Mouse (Mus musculus) left cerebral cortex, postnatal 10 days (tissue): Measurements from ENCODE around the gene Smpdl3b. TPM values are rescaled to one million over a fixed set of nuclear protein-coding genes. Genes with fewer than 3 reads are reported as not detected.
"Not testable (repeated sequence)": the region's sequence is repeated elsewhere in the genome, so short reads cannot be mapped to it uniquely, and the experiment has no call there.

Source experiments
- DNase-seq, 2 experiments: peaks; one replicate each; pipeline ENCODE4 v3.0.0; 2021 to 2022; ENCODE audit warnings: low spot score in 2 of 2, mixed read lengths in 1 of 2; ENCODE audit errors: extremely low spot score in 1 of 2
- intact Hi-C: fragments of 180-260 bp; cut with DNase I; formaldehyde crosslinking; loops from one replicate; pipeline ENCODE4 v1.15.1; 2025
- total RNA-seq, 2 experiments: library from RNA; stranded (reverse); gene quantifications; 2 replicates each; pipeline ENCODE4 v1.2.3; 2021

The Smpdl3b gene
- total RNA-seq = 1 to 10 TPM; 2.0 to 2.2 TPM

DNA sequence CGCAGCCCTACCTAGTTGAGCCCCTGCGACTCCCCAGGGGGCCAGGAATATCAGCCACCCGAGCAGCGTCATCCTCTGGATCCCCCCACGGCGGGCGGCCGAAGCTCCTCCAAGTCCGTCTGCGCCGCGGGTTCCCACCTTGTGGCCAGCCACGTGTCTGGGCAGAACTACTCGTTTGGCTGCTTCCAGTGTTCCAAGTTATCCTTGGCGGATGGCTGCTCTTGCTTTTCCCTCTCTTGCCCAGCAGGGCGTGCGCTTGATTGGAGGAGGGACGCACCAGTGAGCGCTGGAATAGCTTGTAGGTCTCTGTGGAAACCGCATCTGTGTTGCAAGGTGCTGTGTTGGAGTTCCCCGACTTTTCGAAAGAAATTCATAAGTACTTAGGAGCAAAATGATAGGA is at the start of gene Smpdl3b:
TSS of gene Smpdl3b (minus strand) at position 279 of the 400 bp plus-strand sequence.
- intact Hi-C loops = no loop called here
- peak; percentile 71 to 85 for DNase-seq

GRCm38 (mm10) chr4:132806620-132807191 is 49.7 kb upstream of the Smpdl3b start:
- intact Hi-C loops = no loop called here
- no peak for DNase-seq

DNA sequence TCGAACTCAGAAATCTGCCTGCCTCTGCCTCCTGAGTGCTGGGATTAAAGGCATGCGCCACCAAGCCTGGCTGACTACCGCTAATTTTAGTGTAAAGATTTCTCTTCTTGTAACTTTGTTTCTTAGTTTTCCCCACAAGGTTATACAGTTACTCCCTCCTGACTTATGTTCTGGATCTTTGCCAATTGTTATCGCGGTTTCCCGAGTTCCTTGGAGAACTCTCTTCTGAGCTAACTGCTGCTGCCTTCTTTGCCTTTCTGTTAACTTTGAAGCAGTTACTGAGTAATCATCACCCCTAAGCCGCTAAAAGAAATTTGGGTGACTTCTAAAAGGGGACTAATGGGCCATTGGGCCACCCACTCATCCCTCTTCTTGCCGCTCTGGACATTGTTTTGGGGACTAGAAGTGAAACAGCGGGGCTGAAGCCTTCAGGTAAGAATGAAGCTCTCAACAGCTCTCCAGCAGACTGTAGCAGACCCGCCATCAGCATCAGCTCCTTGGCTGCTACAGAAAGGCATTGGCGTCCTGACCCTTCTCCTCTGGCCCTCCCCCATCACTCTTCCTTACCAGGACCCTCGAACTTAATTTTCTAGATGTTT is 48.6 kb upstream of the Smpdl3b start:
- no peak for DNase-seq
- intact Hi-C loops = no loop called here

DNA sequence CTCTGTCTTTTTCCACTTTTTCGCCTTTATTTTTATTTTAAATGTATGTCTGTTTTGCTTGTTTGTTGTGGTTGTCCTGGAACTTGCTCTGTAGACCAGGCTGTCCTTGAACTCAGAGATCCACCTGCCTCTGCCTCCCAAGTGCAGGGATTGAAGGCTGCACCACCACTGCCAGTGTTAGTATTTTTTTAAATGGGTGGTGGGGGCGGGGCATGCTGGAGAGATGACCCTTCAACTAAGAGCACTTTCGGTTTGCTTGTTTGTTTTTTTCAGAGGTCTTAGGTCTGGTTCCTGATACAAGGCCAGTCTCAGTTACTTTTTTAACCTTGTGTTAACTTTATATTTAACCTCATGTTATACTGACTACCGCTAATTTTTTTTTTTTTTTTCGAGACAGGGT is 48.1 kb upstream of the Smpdl3b start:
- DNase-seq = no peak
- intact Hi-C loops = no loop called here

DNA sequence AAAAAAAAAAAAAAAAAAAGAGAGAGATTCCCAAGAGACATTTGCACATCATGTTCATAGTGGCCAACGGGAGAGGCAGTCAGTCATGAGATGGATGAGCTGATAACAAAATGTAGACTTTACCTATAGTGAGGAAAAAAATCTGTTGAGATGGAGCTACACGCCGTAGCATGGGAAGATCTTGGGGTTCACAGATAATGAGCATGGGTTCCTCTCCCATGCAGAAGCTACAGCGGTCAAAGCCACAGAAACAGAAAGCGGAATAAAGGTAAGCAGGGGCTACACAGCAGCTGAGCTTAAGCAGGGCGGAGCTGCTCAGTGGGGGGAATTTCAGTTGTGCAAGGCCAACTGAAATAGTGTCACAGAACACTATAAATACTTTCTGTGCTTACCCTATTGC is 47.3 kb upstream of the Smpdl3b start:
- no peak for DNase-seq
- intact Hi-C loops = no loop called here

GRCm38 (mm10) chr4:132803876-132804275 is 46.8 kb upstream of the Smpdl3b start:
- DNase-seq = no peak
- intact Hi-C loops = no loop called here

- intact Hi-C loops = no loop called here
- no peak for DNase-seq
These were observed 46.2 kb upstream of the Smpdl3b start for GRCm38 (mm10) chr4:132803212-132803611.

DNA sequence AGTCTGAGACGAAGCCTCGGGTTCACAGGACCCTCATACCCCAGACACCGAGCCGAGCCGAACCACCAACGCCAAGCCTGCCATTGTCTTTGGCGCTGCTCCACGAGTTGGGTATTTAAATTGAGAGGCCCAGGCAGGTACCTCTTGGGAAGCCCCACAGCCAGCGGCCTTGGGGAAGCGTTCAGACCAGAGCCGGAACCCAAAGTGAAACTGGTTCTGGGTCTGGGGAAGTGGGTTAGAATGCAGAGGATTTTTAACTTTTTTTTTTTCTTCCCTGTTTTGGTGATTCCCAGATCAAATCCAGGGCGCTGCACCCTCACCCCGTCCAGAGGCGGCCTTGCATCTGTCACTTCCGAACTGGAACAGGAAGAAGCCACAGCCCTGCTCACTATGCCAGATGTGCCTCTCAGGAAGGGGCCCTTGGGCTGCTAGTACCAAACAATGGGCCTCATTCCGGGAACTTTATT is 45.2 kb upstream of the Smpdl3b start:
- peak in 1 of 2 experiments; percentile 31 for DNase-seq
- intact Hi-C loops = no loop called here

GRCm38 (mm10) chr4:132801176-132802077 is 44.4 kb upstream of the Smpdl3b start:
- no peak for DNase-seq
- intact Hi-C loops = no loop called here

- intact Hi-C loops = no loop called here
- DNase-seq = no peak
These were observed 42.8 kb upstream of the Smpdl3b start for GRCm38 (mm10) chr4:132799845-132800244.

- DNase-seq, intact Hi-C loops: not testable (repeated sequence)
These were observed 41.6 kb upstream of the Smpdl3b start for GRCm38 (mm10) chr4:132798666-132799065.

GRCm38 (mm10) chr4:132798028-132798427 is 41.0 kb upstream of the Smpdl3b start:
- DNase-seq = no peak
- intact Hi-C loops = no loop called here

GRCm38 (mm10) chr4:132797461-132797860 is 40.4 kb upstream of the Smpdl3b start:
- intact Hi-C loops = no loop called here
- no peak for DNase-seq

- DNase-seq = peak in 1 of 2 experiments; percentile 86
- intact Hi-C loops = no loop called here
These were observed 39.3 kb upstream of the Smpdl3b start, which contains the start of gene Themis2 for GRCm38 (mm10) chr4:132796196-132796886. TSS of gene Themis2 (minus strand) at chr4:132796387.

GRCm38 (mm10) chr4:132795171-132795570 is 38.1 kb upstream of the Smpdl3b start:
- intact Hi-C loops = no loop called here
- no peak for DNase-seq

GRCm38 (mm10) chr4:132794760-132795159 is 37.7 kb upstream of the Smpdl3b start:
- DNase-seq = no peak
- intact Hi-C loops = no loop called here

DNA sequence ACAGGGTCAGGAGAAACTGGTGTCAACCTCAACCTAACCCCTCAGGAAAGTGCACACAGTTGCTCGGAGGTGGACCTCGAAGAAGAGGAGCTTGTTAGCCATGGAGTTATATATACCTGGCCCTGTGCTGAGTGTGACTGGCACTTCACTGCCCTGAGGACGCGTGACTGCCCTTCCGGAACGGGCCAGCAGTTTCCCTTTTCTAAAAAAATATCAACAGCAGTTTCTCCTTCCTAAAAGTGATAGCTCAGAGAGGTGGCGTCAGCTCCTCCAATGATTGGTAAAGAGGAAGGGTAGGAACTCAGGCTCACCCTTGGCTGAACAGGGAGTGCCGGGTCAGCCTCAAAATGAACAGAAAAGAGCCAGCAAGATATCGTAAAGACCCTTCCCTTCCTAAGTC is 37.0 kb upstream of the Smpdl3b start:
- no peak for DNase-seq
- intact Hi-C loops = no loop called here

DNA sequence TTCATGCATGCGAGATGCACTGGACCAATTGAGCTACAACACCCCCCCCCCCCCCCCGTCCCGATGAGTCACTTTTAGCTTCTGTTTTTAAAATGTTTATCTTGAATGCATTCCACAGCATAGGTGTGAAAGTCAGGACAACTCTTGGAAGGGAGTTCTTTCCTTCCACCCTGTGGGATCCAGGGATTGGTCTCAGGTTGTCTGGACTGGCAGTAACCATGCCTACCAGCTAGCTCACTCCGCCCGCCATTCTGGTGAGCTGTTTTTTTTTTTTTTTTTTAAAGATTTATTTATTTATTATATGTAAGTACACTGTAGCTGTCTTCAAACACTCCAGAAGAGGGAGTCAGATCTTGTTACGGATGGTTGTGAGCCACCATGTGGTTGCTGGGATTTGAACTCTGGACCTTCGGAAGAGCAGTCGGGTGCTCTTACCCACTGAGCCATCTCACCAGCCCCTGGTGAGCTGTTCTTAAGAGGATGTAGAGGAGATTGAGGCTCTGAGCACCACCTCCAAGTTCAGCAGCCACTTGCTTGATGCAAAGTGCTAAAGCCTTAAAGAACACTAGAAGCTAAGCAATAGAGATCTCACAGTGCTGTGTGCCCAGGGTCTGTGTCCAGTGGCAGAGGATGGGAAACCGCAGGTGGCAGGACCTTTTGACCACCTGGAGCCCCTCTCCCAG is 36.4 kb upstream of the Smpdl3b start:
- DNase-seq, intact Hi-C loops: not testable (repeated sequence)

DNA sequence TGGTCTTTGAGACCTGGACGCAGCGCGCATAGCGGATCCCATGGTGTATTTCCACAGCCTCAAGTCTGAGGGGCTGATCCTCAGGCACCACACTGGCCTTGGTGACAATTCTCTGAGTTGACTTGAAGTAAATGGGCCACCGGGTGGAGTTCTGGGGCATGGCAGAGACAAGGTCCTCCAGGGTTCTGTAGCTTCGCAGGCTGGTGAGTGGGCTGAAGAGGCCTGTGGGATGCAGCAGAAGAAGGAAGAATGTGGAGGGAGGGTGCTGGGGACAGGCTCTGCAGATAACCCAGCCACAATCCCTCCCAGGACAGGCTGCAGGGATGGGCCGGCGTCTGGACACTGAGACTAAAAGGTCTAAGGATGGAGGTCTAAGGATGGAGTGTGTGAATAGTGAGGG is 32.7 kb upstream of the Smpdl3b start:
- no peak for DNase-seq
- intact Hi-C loops = no loop called here
